Mouse (Mus musculus): ENCODE measurements around the gene 4931422A03Rik.
"Not testable (repeated sequence)": the region's sequence is repeated elsewhere in the genome, so short reads cannot be mapped to it uniquely, and the experiment has no call there.

Gene 4931422A03Rik

DNA sequence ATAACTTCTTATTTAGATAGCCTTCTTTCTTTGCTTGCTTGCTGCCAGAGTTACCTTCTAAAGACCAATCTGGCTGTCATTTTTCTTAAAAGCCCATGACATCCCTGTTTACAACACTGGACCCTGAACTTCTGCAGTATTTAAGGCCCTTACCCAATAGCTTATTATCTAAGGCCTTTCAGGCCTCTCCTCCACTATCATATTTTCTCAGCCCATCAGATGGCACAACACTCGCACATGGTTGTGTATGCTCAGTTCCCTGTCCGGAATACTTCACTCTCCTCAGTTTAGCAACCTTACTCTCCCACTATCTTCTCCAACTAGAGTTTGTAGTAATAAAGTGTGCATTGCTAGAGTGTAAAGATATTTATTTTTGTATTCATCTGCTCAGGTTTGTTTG is 913 bp upstream of the 4931422A03Rik start:
- intact Hi-C loops (cut with DNase I): no loop called here

DNA sequence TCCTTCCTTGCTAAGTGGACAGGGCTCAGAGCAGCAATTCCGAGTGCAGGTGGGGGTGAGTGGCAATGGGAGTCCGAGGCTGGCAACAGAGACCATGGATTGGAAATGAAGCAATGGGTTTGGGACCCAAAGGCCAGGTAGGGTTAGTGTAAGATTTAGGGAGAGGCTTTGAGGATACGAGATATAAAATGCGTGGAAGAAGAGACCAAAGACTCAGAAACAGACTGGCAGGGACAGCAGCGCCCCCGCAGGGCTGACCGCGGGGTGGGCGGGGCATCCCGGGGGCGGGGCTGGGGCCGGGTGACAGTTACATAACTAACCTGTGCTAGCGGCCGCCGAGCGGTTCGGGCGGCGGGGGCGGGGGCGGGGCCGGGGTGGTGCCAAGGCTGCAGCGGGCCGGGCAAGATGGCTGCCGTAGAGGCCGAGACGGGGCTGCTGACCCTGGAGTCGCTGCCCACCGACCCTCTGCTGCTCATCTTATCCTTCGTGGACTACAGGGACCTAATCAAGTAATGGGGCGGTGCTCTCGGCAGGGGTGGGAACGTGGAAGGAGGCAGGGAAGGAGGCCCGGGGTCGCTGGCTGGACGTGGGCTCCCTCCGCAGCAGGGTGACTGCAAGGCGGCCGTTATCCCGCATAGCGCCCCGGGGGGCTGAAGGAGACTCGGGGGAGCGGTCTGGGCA is 563 bp downstream of the 4931422A03Rik start, which contains the start of gene Fbxo3:
Fbxo3 (plus strand) TSS at position 264 of the 681 bp plus-strand sequence.
- intact Hi-C loops (cut with DNase I): no loop called here

- intact Hi-C loops (cut with DNase I): no loop called here
Observed at GRCm38 (mm10) chr2:104024656-104025055, 3.5 kb downstream of the 4931422A03Rik start.

GRCm38 (mm10) chr2:104023096-104023495 is 5.1 kb downstream of the 4931422A03Rik start:
- intact Hi-C loops (cut with DNase I): no loop called here

- intact Hi-C loops (cut with DNase I): loop anchor here (10.0 kb wide), 1 partner anchor 264 kb away; no protein-coding TSS in a partner anchor
Observed at GRCm38 (mm10) chr2:104008853-104009252, 19.3 kb downstream of the 4931422A03Rik start.

DNA sequence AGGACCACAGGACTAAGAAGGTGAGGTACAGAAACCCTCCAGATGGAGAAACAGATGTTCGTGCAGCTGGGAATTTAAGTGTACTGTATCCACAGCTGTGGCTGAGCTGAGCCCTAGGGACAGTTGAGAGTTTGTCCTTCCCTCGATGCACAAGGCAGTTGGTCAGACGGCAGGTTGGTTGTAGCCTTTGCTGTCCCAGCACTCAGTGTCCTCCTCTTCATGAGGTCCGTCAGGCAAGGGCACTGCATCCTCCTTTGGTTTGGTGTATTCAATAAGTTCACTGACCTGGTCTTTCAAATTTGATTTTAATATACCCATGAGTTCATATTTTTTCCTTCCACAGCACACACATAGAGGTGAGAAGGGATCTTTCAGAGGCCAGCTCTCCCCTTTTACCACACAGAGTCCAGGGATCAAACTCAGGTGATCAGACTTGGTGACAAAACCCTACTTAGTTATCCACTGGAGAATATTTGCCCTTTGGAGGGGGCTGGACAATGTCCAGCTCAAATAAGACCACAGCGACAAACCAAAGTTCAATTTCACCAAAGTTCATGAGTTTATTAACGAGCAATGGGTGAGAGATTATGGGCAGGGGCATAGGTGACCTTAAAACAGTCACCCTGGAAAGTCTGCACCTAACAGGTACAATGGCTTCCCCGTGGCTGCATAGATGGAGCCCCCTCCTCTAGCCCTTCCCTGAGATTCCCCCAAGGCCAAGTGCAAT is 20.2 kb downstream of the 4931422A03Rik start:
- intact Hi-C loops (cut with DNase I): loop anchor here (10.0 kb wide), 1 partner anchor 263 kb away; no protein-coding TSS in a partner anchor

GRCm38 (mm10) chr2:104002711-104003413 is 25.3 kb downstream of the 4931422A03Rik start:
- intact Hi-C loops (cut with DNase I): loop anchor here (10.0 kb wide), 1 partner anchor 258 kb away; no protein-coding TSS in a partner anchor

- intact Hi-C loops (cut with DNase I): loop anchor here (10.0 kb wide), 1 partner anchor 257 kb away; no protein-coding TSS in a partner anchor
Observed at GRCm38 (mm10) chr2:104001861-104002260, 26.3 kb downstream of the 4931422A03Rik start.

GRCm38 (mm10) chr2:104001076-104001475 is 27.1 kb downstream of the 4931422A03Rik start:
- intact Hi-C loops (cut with DNase I): loop anchor here (10.0 kb wide), 1 partner anchor 256 kb away; no protein-coding TSS in a partner anchor

DNA sequence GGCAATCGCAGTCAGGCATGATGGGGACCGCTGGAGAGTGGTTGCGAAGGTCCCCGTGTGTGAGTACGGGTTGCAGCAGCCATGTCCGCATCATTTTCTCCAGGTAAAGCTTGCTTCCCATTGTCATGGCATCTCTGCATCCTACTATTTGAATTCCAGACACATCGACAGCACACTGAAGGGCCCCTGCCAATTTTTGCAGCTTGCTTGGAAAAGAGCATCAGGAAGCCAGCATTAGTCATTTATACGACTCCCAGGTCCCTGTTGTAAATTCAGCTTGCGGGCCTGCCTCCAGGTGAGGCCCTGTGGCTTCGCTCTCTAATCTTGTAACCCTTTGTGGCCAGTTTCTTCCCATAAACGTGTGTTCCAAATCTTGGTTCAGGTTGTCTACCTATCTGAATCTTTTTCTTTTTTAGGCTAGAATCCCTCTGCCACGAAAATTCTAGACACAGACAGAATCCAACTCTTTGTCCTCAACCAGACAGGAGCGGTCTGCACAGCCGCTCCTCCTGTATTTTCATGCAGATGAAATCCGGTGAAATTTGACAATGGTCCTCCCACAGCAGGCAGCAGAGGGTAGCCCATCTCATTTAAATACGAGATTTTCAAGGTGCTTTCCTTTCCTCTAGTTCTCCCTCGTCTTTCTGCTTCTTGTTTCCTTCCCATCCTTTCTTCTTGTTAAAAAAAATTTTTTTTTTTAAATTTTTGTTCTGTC is 35.4 kb downstream of the 4931422A03Rik start:
- intact Hi-C loops (cut with DNase I): loop anchor here (10.0 kb wide), 1 partner anchor 438 kb away; no protein-coding TSS in a partner anchor

DNA sequence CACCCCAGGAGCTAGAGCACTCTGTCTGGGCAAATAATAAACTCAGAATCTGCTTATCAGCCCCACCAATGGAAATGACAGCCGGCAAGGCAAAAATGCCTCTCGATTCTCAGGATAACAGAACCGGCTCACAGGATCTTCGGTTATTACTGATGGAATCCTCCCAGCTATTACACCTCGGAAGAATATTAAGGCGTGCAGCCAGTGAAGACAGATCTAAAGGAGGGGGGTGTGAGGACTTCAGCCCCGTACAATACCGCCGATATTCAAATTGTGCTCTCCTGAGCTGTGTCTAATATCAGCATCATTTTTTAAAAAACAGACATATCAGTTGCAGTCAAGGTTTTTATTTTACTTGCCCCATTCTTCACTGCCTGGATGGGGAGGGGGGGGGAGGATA is 36.0 kb downstream of the 4931422A03Rik start:
- intact Hi-C loops (cut with DNase I): loop anchor here (10.0 kb wide), 1 partner anchor 437 kb away; no protein-coding TSS in a partner anchor

DNA sequence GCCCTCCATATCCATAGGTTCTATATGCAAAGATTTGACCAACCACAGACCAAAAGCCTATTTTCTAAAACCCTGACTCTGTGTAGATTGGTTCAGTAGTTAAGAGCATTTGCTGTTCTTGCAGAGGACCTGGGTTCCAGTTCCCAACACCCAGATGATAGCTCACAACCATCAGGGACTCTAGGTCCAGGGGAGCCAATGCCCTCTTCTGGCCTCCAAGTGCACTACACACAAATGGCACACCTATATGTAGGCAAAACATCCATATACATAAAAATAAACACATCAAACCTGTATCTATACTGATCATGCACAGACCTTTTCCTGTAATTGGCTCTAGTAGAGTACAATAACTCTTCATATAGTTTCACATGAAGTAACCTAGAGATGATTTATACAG is 36.9 kb downstream of the 4931422A03Rik start:
- intact Hi-C loops (cut with DNase I): loop anchor here (10.0 kb wide), 1 partner anchor 437 kb away; no protein-coding TSS in a partner anchor

- intact Hi-C loops (cut with DNase I): loop anchor here (10.0 kb wide), 1 partner anchor 435 kb away; no protein-coding TSS in a partner anchor
Observed at GRCm38 (mm10) chr2:103989724-103990123, 38.4 kb downstream of the 4931422A03Rik start.

DNA sequence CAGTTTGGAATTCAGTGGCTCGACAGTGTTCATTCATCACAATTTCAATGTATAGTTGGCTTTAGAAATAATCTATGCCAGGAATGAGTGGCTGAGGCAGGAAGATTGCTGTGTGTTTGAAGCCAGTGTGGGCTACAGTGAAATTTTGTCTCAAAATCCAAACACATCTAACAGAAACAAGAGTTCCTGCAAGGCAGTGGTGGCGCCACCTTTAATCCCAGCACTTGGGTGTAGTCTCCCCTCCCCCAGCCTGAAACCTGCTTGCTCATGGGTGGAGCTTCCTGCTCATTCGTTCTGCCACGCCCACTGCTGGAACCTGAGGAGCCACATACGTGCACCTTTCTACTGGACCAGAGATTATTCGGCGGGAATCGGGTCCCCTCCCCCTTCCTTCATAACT is 40.6 kb downstream of the 4931422A03Rik start:
- intact Hi-C loops (cut with DNase I): not testable (repeated sequence)

GRCm38 (mm10) chr2:103983146-103983545 is 45.0 kb downstream of the 4931422A03Rik start:
- intact Hi-C loops (cut with DNase I): no loop called here

- intact Hi-C loops (cut with DNase I): loop anchor here (1.0 kb wide), 1 partner anchor 110 kb away; no protein-coding TSS in a partner anchor
Observed at GRCm38 (mm10) chr2:103982250-103982649, 45.9 kb downstream of the 4931422A03Rik start.

DNA sequence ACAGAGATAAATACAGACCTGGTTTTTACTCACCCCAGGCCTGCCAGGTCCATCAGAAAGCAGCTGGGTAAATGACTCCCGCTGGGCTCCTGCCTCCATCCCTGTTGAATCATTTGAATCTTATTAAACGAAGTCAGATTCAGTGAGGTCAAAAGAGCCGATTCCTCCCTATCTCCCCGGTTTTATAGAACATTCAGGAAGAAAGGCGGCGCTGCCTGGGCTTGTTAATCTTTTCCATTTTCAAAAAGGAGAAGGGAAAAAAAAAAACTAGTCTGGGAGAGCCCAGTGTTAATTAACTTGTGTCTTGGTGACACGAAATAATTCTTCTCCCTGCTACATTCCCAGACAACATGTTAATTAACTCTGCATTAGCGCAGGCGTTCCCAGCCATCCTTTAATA is 50.4 kb downstream of the 4931422A03Rik start:
- intact Hi-C loops (cut with DNase I): no loop called here

- intact Hi-C loops (cut with DNase I): no loop called here
Observed at GRCm38 (mm10) chr2:103977216-103977615, 50.9 kb downstream of the 4931422A03Rik start.

DNA sequence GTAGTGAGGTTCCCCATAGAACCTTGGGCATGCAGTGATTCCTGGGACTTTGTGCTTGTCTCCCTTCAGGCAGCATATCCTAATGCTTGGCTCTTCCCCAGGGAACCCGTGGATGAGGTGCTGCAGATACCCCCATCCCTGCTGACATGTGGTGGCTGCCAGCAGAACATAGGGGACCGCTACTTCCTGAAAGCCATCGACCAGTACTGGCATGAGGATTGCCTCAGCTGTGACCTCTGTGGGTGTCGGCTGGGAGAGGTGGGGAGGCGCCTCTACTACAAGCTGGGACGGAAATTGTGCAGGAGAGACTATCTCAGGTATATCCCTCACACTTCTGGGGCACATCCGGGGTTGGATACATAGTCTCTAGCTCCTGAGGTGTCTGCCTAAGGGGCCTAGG is 52.3 kb downstream of the 4931422A03Rik start:
- intact Hi-C loops (cut with DNase I): no loop called here

- intact Hi-C loops (cut with DNase I): no loop called here
Observed at GRCm38 (mm10) chr2:103971838-103972237, 56.3 kb downstream of the 4931422A03Rik start.
